Mouse (Mus musculus) neural tube, embryonic 15.5 days (tissue): ENCODE results near the gene Luzp1. TPM values are rescaled to one million over a fixed set of nuclear protein-coding genes. Genes with fewer than 3 reads are reported as not detected.

Experiments
- ATAC-seq: fragments of 200-750 bp; cut with Nextera tagmentation; 2 replicates; pipeline ENCODE4 v1.8.0; 2017; ENCODE audit warnings: mild to moderate bottlenecking, moderate TSS enrichment, moderate library complexity; ENCODE audit not compliant: low FRiP score
- H3K27ac ChIP-seq: fragments of 300-500 bp; sonication (generic); replicated peaks from 2 replicates; pipeline ENCODE4 v1.5.1; 2015; ENCODE audit warnings: mild to moderate bottlenecking, inconsistent platforms
- H3K27me3 ChIP-seq: fragments of 300-500 bp; sonication (generic); replicated peaks from 2 replicates; pipeline ENCODE4 v1.6.1; 2015; ENCODE audit warnings: inconsistent platforms
- H3K36me3 ChIP-seq: fragments of 300-500 bp; sonication (generic); 2 replicates; pipeline ENCODE4 v1.6.1; 2015; ENCODE audit warnings: inconsistent platforms
- H3K4me1 ChIP-seq: fragments of 300-500 bp; sonication (generic); 2 replicates; pipeline ENCODE4 v1.6.1; 2015; ENCODE audit warnings: inconsistent platforms
- H3K4me2 ChIP-seq: fragments of 300-500 bp; sonication (generic); 2 replicates; pipeline ENCODE4 v1.6.1; 2015; ENCODE audit warnings: inconsistent platforms, mild to moderate bottlenecking, moderate library complexity
- H3K4me3 ChIP-seq: fragments of 300-500 bp; sonication (generic); replicated peaks from 2 replicates; pipeline ENCODE4 v1.5.1; 2015; ENCODE audit warnings: mild to moderate bottlenecking, inconsistent platforms
- H3K9ac ChIP-seq: fragments of 300-500 bp; sonication (generic); replicated peaks from 2 replicates; pipeline ENCODE4 v1.6.1; 2015; ENCODE audit warnings: mild to moderate bottlenecking, inconsistent platforms
- H3K9me3 ChIP-seq: fragments of 300-500 bp; sonication (generic); replicated peaks from 2 replicates; pipeline ENCODE4 v1.6.1; 2016; ENCODE audit warnings: inconsistent platforms
- WGBS: fragments of 180-500 bp; shearing (Covaris S2); methylation state at CpG from one replicate; pipeline ENCODE4 v1.1.7; 2015; ENCODE audit warnings: mixed read lengths; 5-methylcytosine and 5-hydroxymethylcytosine counted together
- polyA plus RNA-seq: library from polyadenylated mRNA; unstranded; fragments of >200 nt; fragmentation: Nextera tagmentation; extraction: Ambion mirVana; gene quantifications from 2 replicates; pipeline ENCODE4 v1.2.1, GENCODE M21; 2015

Gene Luzp1
- 60.1 and 73.0 TPM in 2 replicates for polyA plus RNA-seq

DNA sequence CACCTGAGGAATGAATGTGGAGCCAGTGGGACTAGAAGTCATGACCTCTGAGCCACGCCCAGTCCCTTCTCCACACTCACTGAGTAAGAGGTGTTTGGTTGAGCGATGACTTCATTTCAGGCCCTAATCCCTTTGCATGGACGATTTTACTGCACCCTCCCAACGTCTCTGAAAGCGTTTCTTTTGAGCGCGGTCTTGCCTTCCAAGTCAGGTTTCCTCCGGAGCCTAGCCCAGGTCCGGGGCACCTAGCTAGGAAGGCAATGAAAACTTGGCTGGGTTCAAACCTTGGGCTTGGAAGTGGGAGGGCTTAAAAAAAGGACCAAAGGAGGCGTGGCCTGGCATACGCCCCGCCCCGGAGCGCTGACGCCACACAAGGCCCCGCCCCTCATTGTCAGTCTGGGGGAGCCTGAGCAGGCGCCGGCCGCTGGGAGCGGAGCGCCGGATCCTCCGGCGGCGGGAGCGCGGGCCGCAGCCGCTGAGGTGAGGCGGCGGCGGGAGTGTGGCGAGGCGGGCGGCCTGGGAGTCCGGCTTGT is at the start of gene Luzp1:
Luzp1 (plus strand) TSS at position 391 of the 533 bp plus-strand sequence.
- Histone ChIP-seq H3K4me3 (peak within 1 kb of the TSS; percentile 89), H3K9me3 (no peaks in the 10 kb centered on the region), H3K4me1 (peaks cover 32% of the 10 kb centered on the region), H3K27me3 (peaks cover 6% of the 10 kb centered on the region; the same call in 1 of the 2 replicates), H3K27ac (peak within 1 kb of the TSS; percentile 94), H3K4me2 (peak within 1 kb of the TSS; percentile 67), H3K36me3 (no peaks in the 10 kb centered on the region), H3K9ac (peak within 1 kb of the TSS; percentile 80)
- WGBS = 2% methylated on average over 34 of the region's 36 CpGs
- peak; percentile 93 for ATAC-seq

DNA sequence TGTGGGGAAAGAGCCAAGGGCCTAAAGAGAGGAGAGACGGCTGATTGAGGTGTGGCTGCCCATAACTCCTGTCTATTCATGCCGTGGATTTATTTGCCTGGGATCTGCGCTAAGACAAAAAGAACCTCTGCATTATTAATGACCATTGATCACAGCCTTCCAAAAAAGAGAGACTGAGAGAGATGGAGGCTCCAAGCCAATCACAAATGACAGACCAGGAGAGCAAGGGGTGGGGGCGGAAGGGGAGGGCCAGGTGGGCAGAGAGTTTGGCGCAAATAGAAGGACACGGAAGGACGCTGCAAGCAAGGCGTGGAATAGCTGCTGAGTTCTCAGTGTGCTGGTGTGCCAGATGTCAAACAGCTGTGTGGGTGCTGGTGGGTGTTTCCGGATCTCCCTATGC is 46.3 kb upstream of the Luzp1 start, which contains the start of gene Htr1d:
Htr1d (plus strand) TSS at position 301 of the 400 bp plus-strand sequence.
- WGBS = 61% methylated on average over 9 of the region's 9 CpGs
- H3K9ac ChIP-seq = peak within 1 kb of the TSS; percentile 54
- H3K4me3 ChIP-seq = peak within 1 kb of the TSS; percentile 52
- no peaks in the 10 kb centered on the region for H3K9me3 ChIP-seq
- H3K27me3 ChIP-seq = peaks cover 31% of the 10 kb centered on the region
- no peak within 1 kb of the TSS for H3K27ac ChIP-seq
- ATAC-seq = no peak
- H3K4me1 ChIP-seq = peaks cover 24% of the 10 kb centered on the region
- H3K36me3 ChIP-seq = no peaks in the 10 kb centered on the region
- peak within 1 kb of the TSS; percentile 97 for H3K4me2 ChIP-seq

DNA sequence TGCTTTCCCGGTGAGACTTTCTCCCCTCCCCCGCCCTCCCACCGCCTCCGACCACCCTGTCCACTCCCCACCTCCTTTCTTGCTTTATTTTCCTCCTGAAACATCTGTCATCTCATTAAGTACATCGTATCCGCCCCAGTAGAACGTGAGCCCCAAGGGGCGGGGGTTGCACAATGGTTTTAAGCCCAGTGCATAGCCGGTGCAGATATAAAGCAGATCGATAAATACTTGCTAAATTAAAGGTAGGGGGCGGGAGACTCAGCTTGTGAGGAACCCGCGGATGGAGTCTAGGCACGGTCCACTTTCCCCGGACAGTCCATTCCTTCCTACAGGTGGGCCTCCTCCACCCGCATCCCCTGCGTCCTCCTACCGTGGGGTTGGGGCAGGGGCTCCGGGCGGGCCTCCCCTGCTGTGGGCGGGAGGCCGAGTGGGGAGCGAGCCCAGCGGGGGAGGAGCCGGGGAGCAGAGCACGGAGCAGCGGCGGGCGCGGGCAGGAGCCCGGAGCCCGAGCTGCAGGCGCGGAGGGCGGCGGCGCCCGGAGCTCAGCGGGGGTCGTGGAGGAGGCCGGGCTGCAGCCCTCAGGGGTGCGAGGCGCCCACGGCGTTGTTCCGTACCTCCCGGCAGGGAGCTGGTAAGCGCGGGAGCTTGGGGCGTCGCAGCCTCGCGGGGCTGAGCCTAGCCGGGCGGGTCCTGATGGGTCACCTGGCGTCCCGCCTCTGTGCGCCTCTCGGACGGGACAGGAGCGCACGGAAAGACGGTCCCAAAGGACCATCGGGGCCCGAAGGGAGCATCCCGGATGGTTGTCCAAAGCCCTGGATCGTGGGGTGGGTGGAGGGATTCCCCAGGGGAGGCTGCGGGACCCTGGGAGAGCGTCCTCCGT is 45.2 kb upstream of the Luzp1 start:
- Histone ChIP-seq H3K27ac (no peak overlapping the region), H3K27me3 (peaks cover 35% of the 10 kb centered on the region), H3K4me2 (peak overlapping the region; percentile 97), H3K9ac (peak overlapping the region; percentile 54), H3K4me1 (peaks cover 18% of the 10 kb centered on the region), H3K36me3 (no peaks in the 10 kb centered on the region), H3K4me3 (peak overlapping the region; percentile 52), H3K9me3 (no peaks in the 10 kb centered on the region)
- peak; percentile 27; the same call in 1 of the 2 replicates for ATAC-seq
- WGBS = 1% methylated on average over 63 of the region's 70 CpGs

DNA sequence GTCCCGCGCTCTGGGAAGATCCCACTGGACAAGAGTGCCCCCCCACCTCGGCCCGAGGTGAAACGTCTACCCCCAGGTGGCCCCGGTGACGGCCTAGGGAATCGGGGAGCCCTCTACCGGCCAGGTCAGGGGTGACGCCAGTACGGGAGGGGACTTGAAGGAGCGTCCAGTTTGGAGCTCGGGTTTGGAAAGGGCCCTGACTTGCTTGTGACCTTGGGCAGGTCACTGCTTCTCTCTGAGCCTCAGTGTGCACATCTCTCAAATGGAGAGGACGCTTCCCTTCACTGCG is 44.6 kb upstream of the Luzp1 start:
- WGBS = 3% methylated on average over 15 of the region's 15 CpGs

DNA sequence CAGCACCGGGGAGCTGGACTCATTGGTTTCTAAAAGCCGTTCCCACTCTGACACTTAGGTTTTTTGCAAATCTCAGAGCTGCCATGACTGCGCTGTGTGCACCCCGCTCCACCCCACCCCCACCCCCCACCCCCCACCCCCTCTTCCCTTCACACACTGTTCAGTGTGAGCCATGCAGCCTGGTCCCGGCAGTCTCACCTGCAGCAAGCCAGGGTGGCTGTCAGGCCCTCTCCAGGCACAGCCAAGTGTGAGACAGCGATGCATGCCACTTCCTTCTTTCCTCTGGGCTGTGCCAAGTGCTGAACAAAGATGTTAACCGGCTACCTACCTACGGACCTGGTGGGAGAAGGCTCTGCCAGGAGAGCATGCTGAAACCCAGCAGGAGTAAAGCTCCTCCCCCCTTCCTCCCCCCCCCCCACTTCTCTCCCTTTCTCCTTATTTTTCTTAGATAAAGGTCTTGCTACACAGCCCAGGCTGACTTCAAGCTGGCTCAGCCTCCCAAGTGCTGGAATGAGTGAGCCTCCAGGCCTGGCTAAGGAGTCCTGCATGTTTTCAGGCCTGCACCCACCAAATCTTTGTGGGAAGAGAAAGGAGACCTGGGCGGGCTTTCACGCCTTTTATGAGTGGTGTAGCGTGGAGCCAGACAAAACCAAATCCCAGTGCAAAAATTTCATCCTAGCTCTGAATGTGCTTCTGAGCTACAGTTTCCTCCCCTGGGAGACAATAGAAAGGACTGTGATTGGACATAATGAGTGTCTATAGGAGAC is 38.8 kb upstream of the Luzp1 start:
- Histone ChIP-seq H3K36me3 (no peaks in the 10 kb centered on the region), H3K27me3 (peaks cover 8% of the 10 kb centered on the region; the same call in 1 of the 2 replicates), H3K9ac (no peak overlapping the region), H3K4me1 (peaks cover 15% of the 10 kb centered on the region), H3K9me3 (no peaks in the 10 kb centered on the region), H3K4me2 (no peak overlapping the region), H3K27ac (no peak overlapping the region), H3K4me3 (no peak overlapping the region)
- WGBS = 24% methylated on average over 11 of the region's 11 CpGs
- ATAC-seq = no peak

More for the DNA sequence above, 44.6 kb upstream of the Luzp1 start:
- H3K27me3 ChIP-seq = peaks cover 35% of the 10 kb centered on the region
- H3K9me3 ChIP-seq = no peaks in the 10 kb centered on the region
- H3K4me1 ChIP-seq = peaks cover 19% of the 10 kb centered on the region
- no peak for ATAC-seq
- peak overlapping the region; percentile 97 for H3K4me2 ChIP-seq
- H3K4me3 ChIP-seq = peak overlapping the region; percentile 52
- H3K36me3 ChIP-seq = no peaks in the 10 kb centered on the region
- peak overlapping the region; percentile 54 for H3K9ac ChIP-seq
- no peak overlapping the region for H3K27ac ChIP-seq

DNA sequence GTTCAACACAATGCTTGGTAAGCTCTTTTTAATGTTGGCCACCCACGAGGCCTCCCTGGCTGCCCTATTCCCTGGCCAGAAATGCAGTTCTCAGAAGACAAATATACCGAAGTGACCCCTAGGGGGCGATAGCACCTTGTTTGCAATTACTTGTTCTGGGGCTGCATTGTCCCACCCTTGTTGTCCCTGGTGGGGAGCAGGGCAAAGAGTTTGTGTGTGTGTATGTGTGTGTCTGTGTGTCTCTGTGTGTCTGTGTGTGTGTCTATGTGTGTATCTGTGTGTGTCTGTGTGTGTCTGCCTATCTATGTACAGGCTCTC is 38.2 kb upstream of the Luzp1 start:
- H3K4me1 ChIP-seq = peaks cover 15% of the 10 kb centered on the region
- no peaks in the 10 kb centered on the region for H3K9me3 ChIP-seq
- 0% methylated on average over 3 of the region's 3 CpGs for WGBS
- ATAC-seq = no peak
- no peak overlapping the region for H3K4me2 ChIP-seq
- peaks cover 4% of the 10 kb centered on the region; the same call in 1 of the 2 replicates for H3K27me3 ChIP-seq
- H3K36me3 ChIP-seq = no peaks in the 10 kb centered on the region
- H3K9ac ChIP-seq = no peak overlapping the region
- no peak overlapping the region for H3K4me3 ChIP-seq
- no peak overlapping the region for H3K27ac ChIP-seq

DNA sequence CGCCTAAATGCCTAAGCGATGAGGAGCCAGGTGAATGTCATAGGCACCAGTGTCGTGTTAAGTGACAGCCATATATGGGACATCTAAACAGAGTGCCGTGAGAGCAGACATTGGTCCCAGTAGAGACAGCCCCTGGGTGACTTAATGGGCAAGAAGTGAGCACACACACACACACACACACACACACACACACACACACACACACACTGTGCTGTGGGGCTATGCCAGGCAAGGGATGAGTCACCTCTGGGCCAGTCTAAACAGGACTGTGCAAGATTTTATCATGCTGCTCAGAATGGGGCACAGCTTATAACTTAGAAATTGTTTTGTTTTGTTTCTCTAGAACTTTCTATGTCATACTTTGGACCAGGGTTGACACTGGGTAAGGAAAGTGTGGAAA is 35.5 kb upstream of the Luzp1 start:
- Histone ChIP-seq H3K27me3 (no peaks in the 10 kb centered on the region), H3K27ac (no peak overlapping the region), H3K9me3 (no peaks in the 10 kb centered on the region), H3K36me3 (no peaks in the 10 kb centered on the region), H3K4me2 (no peak overlapping the region), H3K9ac (no peak overlapping the region), H3K4me1 (peaks cover 18% of the 10 kb centered on the region), H3K4me3 (no peak overlapping the region)
- no peak for ATAC-seq
- 90% methylated on average over 4 of the region's 4 CpGs for WGBS

DNA sequence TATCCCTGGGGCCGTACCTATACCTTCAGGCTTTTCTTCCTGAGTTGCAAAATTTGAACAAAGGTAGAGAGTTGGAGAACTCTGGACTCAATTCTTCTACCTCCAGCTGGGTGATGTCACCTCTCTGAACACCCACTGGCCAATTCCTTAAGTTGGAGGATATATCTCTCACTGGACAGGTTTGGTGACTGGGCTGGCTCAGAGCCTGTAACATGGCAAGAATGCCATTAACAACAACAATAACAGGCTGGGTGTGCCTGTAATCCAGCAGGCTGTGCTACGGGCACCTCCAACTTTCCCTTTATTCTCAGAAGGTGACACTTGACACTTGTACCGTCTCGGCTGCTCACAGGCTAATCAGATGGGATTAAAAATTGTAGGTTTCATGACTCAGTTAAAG is 30.5 kb upstream of the Luzp1 start:
- 60% methylated on average over 4 of the region's 4 CpGs for WGBS
- no peak overlapping the region for H3K4me2 ChIP-seq
- H3K27me3 ChIP-seq = no peaks in the 10 kb centered on the region
- H3K9me3 ChIP-seq = no peaks in the 10 kb centered on the region
- ATAC-seq = no peak
- peaks cover 3% of the 10 kb centered on the region; the same call in 1 of the 2 replicates for H3K4me1 ChIP-seq
- no peak overlapping the region for H3K4me3 ChIP-seq
- H3K36me3 ChIP-seq = no peaks in the 10 kb centered on the region
- H3K9ac ChIP-seq = no peak overlapping the region
- no peak overlapping the region for H3K27ac ChIP-seq

DNA sequence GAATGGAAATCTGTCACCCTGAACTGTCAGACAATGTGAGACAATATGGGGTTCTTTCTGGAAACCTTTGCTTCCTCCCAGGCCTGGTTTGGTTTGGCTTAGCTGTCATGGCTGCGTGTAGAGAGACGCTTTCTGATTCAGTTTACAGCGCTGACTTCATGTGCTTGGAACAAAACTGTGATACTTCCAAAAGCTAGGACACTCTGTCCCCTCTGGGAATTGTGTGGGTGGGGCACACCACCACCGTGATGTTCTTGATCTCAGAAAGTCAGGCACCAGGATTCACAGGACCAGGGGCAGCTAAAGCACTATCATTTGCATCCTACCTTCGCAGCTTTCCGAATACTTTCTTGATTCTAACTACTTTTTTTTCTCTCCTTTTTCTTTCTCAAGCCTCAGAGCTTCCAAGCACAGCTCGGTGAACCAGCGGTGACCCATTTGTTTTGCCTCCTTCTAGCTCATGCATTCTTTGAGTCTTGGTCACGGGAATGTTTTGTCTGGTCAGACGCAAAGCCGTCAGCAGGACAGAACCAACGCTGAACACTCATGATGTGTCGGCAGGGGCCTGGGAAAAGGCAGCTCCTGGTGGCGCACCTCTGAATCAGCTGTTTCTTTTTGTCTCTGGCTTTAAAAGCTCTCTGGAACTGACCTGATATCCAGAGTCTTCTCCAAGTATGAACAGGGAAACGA is 28.1 kb upstream of the Luzp1 start:
- H3K4me1 ChIP-seq = peaks cover 3% of the 10 kb centered on the region; the same call in 1 of the 2 replicates
- H3K27me3 ChIP-seq = no peaks in the 10 kb centered on the region
- H3K4me3 ChIP-seq = no peak overlapping the region
- no peak for ATAC-seq
- no peak overlapping the region for H3K4me2 ChIP-seq
- no peaks in the 10 kb centered on the region for H3K9me3 ChIP-seq
- 73% methylated on average over 15 of the region's 15 CpGs for WGBS
- no peak overlapping the region for H3K9ac ChIP-seq
- H3K36me3 ChIP-seq = no peaks in the 10 kb centered on the region
- H3K27ac ChIP-seq = no peak overlapping the region

DNA sequence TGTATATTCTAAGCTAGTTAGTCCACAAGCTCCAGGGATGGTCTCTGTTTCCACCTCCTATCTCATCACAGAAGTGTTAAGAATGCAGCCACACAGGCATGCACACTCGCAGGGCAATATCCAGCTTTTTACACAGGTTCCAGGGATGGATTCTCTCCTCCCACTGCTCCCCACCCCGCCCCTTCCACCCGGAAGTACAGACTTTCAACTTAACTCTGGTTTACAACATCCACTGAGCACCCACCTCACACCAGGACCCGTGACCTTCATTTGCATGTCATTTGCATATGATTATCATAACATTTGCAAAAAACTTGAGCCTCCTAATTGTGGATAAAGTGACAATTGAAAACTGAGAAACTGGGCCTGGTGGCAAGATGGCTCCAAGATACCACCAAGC is 25.0 kb upstream of the Luzp1 start:
- Histone ChIP-seq H3K9me3 (no peaks in the 10 kb centered on the region), H3K4me3 (no peak overlapping the region), H3K27ac (no peak overlapping the region), H3K27me3 (no peaks in the 10 kb centered on the region), H3K4me2 (no peak overlapping the region), H3K4me1 (no peaks in the 10 kb centered on the region), H3K36me3 (no peaks in the 10 kb centered on the region), H3K9ac (no peak overlapping the region)
- ATAC-seq = no peak
- WGBS = 67% methylated on average over 4 of the region's 4 CpGs

- Histone ChIP-seq H3K27ac (no peak overlapping the region), H3K36me3 (no peaks in the 10 kb centered on the region), H3K4me1 (peaks cover 5% of the 10 kb centered on the region), H3K9me3 (no peaks in the 10 kb centered on the region), H3K27me3 (no peaks in the 10 kb centered on the region), H3K9ac (no peak overlapping the region), H3K4me2 (no peak overlapping the region), H3K4me3 (no peak overlapping the region)
- no peak for ATAC-seq
- 90% methylated on average over 5 of the region's 5 CpGs for WGBS
Measured at GRCm38 (mm10) chr4:136449795-136450194, 19.8 kb upstream of the Luzp1 start.
